Mouse (Mus musculus): ENCODE measurements around the gene Cmtm2a. TPM values are rescaled to one million over a fixed set of nuclear protein-coding genes. Genes with fewer than 3 reads are reported as not detected.
"Not testable (repeated sequence)": the region's sequence is repeated elsewhere in the genome, so short reads cannot be mapped to it uniquely, and the experiment has no call there.

Gene Cmtm2a
- polyA plus RNA-seq, 1 experiment from 2014 or later = not detected

GRCm38 (mm10) chr8:104336806-104337205, 43.8 kb upstream of the Cmtm2a start:
- Histone ChIP-seq H3K4me2 (replicated peaks; ENCODE audit: low read depth, low read length) (no peak overlapping the region), H3K27me3 (ENCODE audit: control insufficient read depth, insufficient read depth, low read length) (no peaks in the 10 kb centered on the region), H3K4me1 (replicated peaks; ENCODE audit: control insufficient read depth, insufficient read depth, low read length) (no peaks in the 10 kb centered on the region), H3K9ac (ENCODE audit: low read depth, low read length) (no peak overlapping the region), H3K36me3 (ENCODE audit: control insufficient read depth, insufficient read depth, low read length) (no peaks in the 10 kb centered on the region), H3K27ac (ENCODE audit: low read depth, low read length) (no peak overlapping the region), H3K9me3 (ENCODE audit: control insufficient read depth, low read length) (no peaks in the 10 kb centered on the region), H3K4me3 (ENCODE audit: low read depth, low read length) (no peak overlapping the region)
- 97% methylated on average over 1 of the region's 1 CpGs for WGBS
- ATAC-seq (ENCODE audit: low FRiP score) (no peak), DNase-seq (ENCODE audit: low spot score) (no peak)

- 78% methylated on average over 1 of the region's 1 CpGs for WGBS
Observed at GRCm38 (mm10) chr8:104334196-104334595, 41.2 kb upstream of the Cmtm2a start.

GRCm38 (mm10) chr8:104333786-104334185, 40.8 kb upstream of the Cmtm2a start:
- H3K9me3 ChIP-seq (ENCODE audit: control insufficient read depth, low read length) = no peaks in the 10 kb centered on the region

More at GRCm38 (mm10) chr8:104334196-104334595, 41.2 kb upstream of the Cmtm2a start:
- no peak for ATAC-seq (ENCODE audit: low FRiP score)
- no peaks in the 10 kb centered on the region for H3K9me3 ChIP-seq (ENCODE audit: control insufficient read depth, low read length)
- no peak overlapping the region for H3K4me2 ChIP-seq (replicated peaks; ENCODE audit: low read depth, low read length)
- DNase-seq (ENCODE audit: low spot score) = no peak
- no peak overlapping the region for H3K27ac ChIP-seq (ENCODE audit: low read depth, low read length)
- H3K36me3 ChIP-seq (ENCODE audit: control insufficient read depth, insufficient read depth, low read length) = no peaks in the 10 kb centered on the region
- no peaks in the 10 kb centered on the region for H3K4me1 ChIP-seq (replicated peaks; ENCODE audit: control insufficient read depth, insufficient read depth, low read length)
- H3K27me3 ChIP-seq (ENCODE audit: control insufficient read depth, insufficient read depth, low read length) = no peaks in the 10 kb centered on the region
- H3K4me3 ChIP-seq (ENCODE audit: low read depth, low read length) = no peak overlapping the region
- H3K9ac ChIP-seq (ENCODE audit: low read depth, low read length) = no peak overlapping the region

GRCm38 (mm10) chr8:104332665-104333631, 40.0 kb upstream of the Cmtm2a start:
- Histone ChIP-seq H3K9ac (ENCODE audit: low read depth, low read length) (no peak overlapping the region), H3K9me3 (ENCODE audit: control insufficient read depth, low read length) (no peaks in the 10 kb centered on the region), H3K27ac (ENCODE audit: low read depth, low read length) (no peak overlapping the region), H3K36me3 (ENCODE audit: control insufficient read depth, insufficient read depth, low read length) (no peaks in the 10 kb centered on the region), H3K4me2 (replicated peaks; ENCODE audit: low read depth, low read length) (no peak overlapping the region), H3K4me1 (replicated peaks; ENCODE audit: control insufficient read depth, insufficient read depth, low read length) (no peaks in the 10 kb centered on the region), H3K4me3 (ENCODE audit: low read depth, low read length) (no peak overlapping the region), H3K27me3 (ENCODE audit: control insufficient read depth, insufficient read depth, low read length) (no peaks in the 10 kb centered on the region)
- no peak for ATAC-seq (ENCODE audit: low FRiP score)
- WGBS = 84% methylated on average over 5 of the region's 5 CpGs
- DNase-seq (ENCODE audit: low spot score) = no peak

More at GRCm38 (mm10) chr8:104333786-104334185, 40.8 kb upstream of the Cmtm2a start:
- Histone ChIP-seq H3K4me3 (ENCODE audit: low read depth, low read length) (no peak overlapping the region), H3K27me3 (ENCODE audit: control insufficient read depth, insufficient read depth, low read length) (no peaks in the 10 kb centered on the region), H3K36me3 (ENCODE audit: control insufficient read depth, insufficient read depth, low read length) (no peaks in the 10 kb centered on the region), H3K9ac (ENCODE audit: low read depth, low read length) (no peak overlapping the region), H3K4me1 (replicated peaks; ENCODE audit: control insufficient read depth, insufficient read depth, low read length) (no peaks in the 10 kb centered on the region), H3K4me2 (replicated peaks; ENCODE audit: low read depth, low read length) (no peak overlapping the region), H3K27ac (ENCODE audit: low read depth, low read length) (no peak overlapping the region)
- ATAC-seq (ENCODE audit: low FRiP score) (no peak), DNase-seq (ENCODE audit: low spot score) (no peak)
- WGBS = 74% methylated on average over 5 of the region's 5 CpGs

GRCm38 (mm10) chr8:104321930-104322329, 28.9 kb upstream of the Cmtm2a start, which contains the start of gene Cmtm2b:
Cmtm2b (plus strand) TSS chr8:104322230.
- H3K9ac ChIP-seq (ENCODE audit: low read depth, low read length); ATAC-seq (ENCODE audit: low FRiP score); H3K4me3 ChIP-seq (ENCODE audit: low read depth, low read length); H3K4me2 ChIP-seq (replicated peaks; ENCODE audit: low read depth, low read length); H3K27ac ChIP-seq (ENCODE audit: low read depth, low read length); H3K4me1 ChIP-seq (replicated peaks; ENCODE audit: control insufficient read depth, insufficient read depth, low read length); H3K9me3 ChIP-seq (ENCODE audit: control insufficient read depth, low read length); H3K36me3 ChIP-seq (ENCODE audit: control insufficient read depth, insufficient read depth, low read length); H3K27me3 ChIP-seq (ENCODE audit: control insufficient read depth, insufficient read depth, low read length); DNase-seq (ENCODE audit: low spot score): not testable (repeated sequence)
- WGBS = 90% methylated on average over 12 of the region's 12 CpGs

GRCm38 (mm10) chr8:104321267-104321666, 28.3 kb upstream of the Cmtm2a start, which contains the start of gene Gm11020:
Gm11020 (plus strand) TSS chr8:104321567.
- not testable (repeated sequence) for ATAC-seq (ENCODE audit: low FRiP score); H3K36me3 ChIP-seq (ENCODE audit: control insufficient read depth, insufficient read depth, low read length); H3K9ac ChIP-seq (ENCODE audit: low read depth, low read length); H3K9me3 ChIP-seq (ENCODE audit: control insufficient read depth, low read length); H3K4me3 ChIP-seq (ENCODE audit: low read depth, low read length); DNase-seq (ENCODE audit: low spot score); H3K4me1 ChIP-seq (replicated peaks; ENCODE audit: control insufficient read depth, insufficient read depth, low read length); H3K27me3 ChIP-seq (ENCODE audit: control insufficient read depth, insufficient read depth, low read length); H3K27ac ChIP-seq (ENCODE audit: low read depth, low read length); H3K4me2 ChIP-seq (replicated peaks; ENCODE audit: low read depth, low read length)
- 84% methylated on average over 8 of the region's 11 CpGs for whole genome bisulfite sequencing

GRCm38 (mm10) chr8:104313311-104313710, 20.3 kb upstream of the Cmtm2a start:
- H3K27ac ChIP-seq (ENCODE audit: low read depth, low read length) = no peak overlapping the region
- no peak overlapping the region for H3K4me3 ChIP-seq (ENCODE audit: low read depth, low read length)
- 81% methylated on average over 4 of the region's 4 CpGs for WGBS
- H3K4me1 ChIP-seq (replicated peaks; ENCODE audit: control insufficient read depth, insufficient read depth, low read length) = no peaks in the 10 kb centered on the region
- H3K9ac ChIP-seq (ENCODE audit: low read depth, low read length) = no peak overlapping the region
- no peak for ATAC-seq (ENCODE audit: low FRiP score)
- H3K4me2 ChIP-seq (replicated peaks; ENCODE audit: low read depth, low read length) = no peak overlapping the region
- no peak for DNase-seq (ENCODE audit: low spot score)
- no peaks in the 10 kb centered on the region for H3K27me3 ChIP-seq (ENCODE audit: control insufficient read depth, insufficient read depth, low read length)
- H3K9me3 ChIP-seq (ENCODE audit: control insufficient read depth, low read length) = no peaks in the 10 kb centered on the region
- no peaks in the 10 kb centered on the region for H3K36me3 ChIP-seq (ENCODE audit: control insufficient read depth, insufficient read depth, low read length)

GRCm38 (mm10) chr8:104312023-104312422, 19.0 kb upstream of the Cmtm2a start:
- not testable (repeated sequence) for H3K27me3 ChIP-seq (ENCODE audit: control insufficient read depth, insufficient read depth, low read length); H3K4me2 ChIP-seq (replicated peaks; ENCODE audit: low read depth, low read length); DNase-seq (ENCODE audit: low spot score); H3K9me3 ChIP-seq (ENCODE audit: control insufficient read depth, low read length); H3K27ac ChIP-seq (ENCODE audit: low read depth, low read length); H3K4me1 ChIP-seq (replicated peaks; ENCODE audit: control insufficient read depth, insufficient read depth, low read length); H3K36me3 ChIP-seq (ENCODE audit: control insufficient read depth, insufficient read depth, low read length); ATAC-seq (ENCODE audit: low FRiP score); H3K9ac ChIP-seq (ENCODE audit: low read depth, low read length); H3K4me3 ChIP-seq (ENCODE audit: low read depth, low read length)
- 93% methylated on average over 3 of the region's 3 CpGs for WGBS

All from hindbrain, embryonic 11.5 days (tissue).